Comparison of ENCODE assay signal across 13 mouse cellular contexts in genomic region chr2:75987739-75988138, GRCm38 (mm10). TPM values are rescaled to one million over a fixed set of nuclear protein-coding genes. Genes with fewer than 3 reads are reported as not detected.
DNase-seq lines count a peak whose midpoint lies in the region; ATAC-seq and TF ChIP-seq lines count a peak whose summit lies in the region.
"Had no signal": no experiment of that assay in that cellular context is flagged by ENCODE, and none has a peak within 500 bp of the region (broad histone marks: within the 10 kb centered on the region; RNA-seq: fewer than 3 reads in every experiment).

No protein-coding gene starts in this region.

- no peak for ATAC-seq in forebrain, postnatal 0 days
- ATAC-seq in midbrain, embryonic 14.5 days (ENCODE audit: low FRiP score, low TSS enrichment): no peak

- no peaks in the 10 kb centered on the region for H3K9me3 ChIP-seq in forebrain, postnatal 0 days (ENCODE audit: low read length)
- H3K9me3 ChIP-seq in midbrain, embryonic 14.5 days (ENCODE audit: control insufficient read depth, low read length): no peaks in the 10 kb centered on the region

- H3K4me2 ChIP-seq in forebrain, postnatal 0 days (ENCODE audit: low read depth): no peak overlapping the region
- no peak overlapping the region for H3K4me2 ChIP-seq in midbrain, embryonic 14.5 days (ENCODE audit: low read length)

- DNase-seq in heart, postnatal 4 days: peak; percentile 18
- no peak for DNase-seq in heart, adult 18-20 months
- peak; percentile 17 for DNase-seq in Muller cell, postnatal 12 days (ENCODE audit: inconsistent ontology term)
- DNase-seq in forebrain, postnatal 0 days: no peak
- no peak for DNase-seq in midbrain, embryonic 14.5 days
- no peak for DNase-seq in T-cell, adult 2 months (ENCODE audit: low spot score)
- DNase-seq in spleen, postnatal 14 days (ENCODE audit: low spot score in 2 of 2): no peak
- DNase-seq in adrenal gland, adult 18-20 months (ENCODE audit: low spot score in 2 of 2): no peak
- DNase-seq: gastrocnemius, postnatal 14 days; heart, postnatal 14 days; lung, adult 2 months; right cerebral cortex, adult 18-20 months; thymus, postnatal 36 days had no signal

- no peaks in the 10 kb centered on the region for H3K27me3 ChIP-seq in forebrain, postnatal 0 days (ENCODE audit: insufficient read depth, low read length)
- H3K27me3 ChIP-seq in midbrain, embryonic 14.5 days (ENCODE audit: control insufficient read depth, insufficient read depth, low read length): no peaks in the 10 kb centered on the region

- peaks cover 14% of the 10 kb centered on the region; the same call in 1 of the 2 replicates for H3K4me1 ChIP-seq in forebrain, postnatal 0 days (ENCODE audit: insufficient read depth)
- peaks cover 14% of the 10 kb centered on the region for H3K4me1 ChIP-seq in midbrain, embryonic 14.5 days (ENCODE audit: control insufficient read depth, insufficient read depth, low read length)

- H3K36me3 ChIP-seq in forebrain, postnatal 0 days (ENCODE audit: insufficient read depth): no peaks in the 10 kb centered on the region
- no peaks in the 10 kb centered on the region for H3K36me3 ChIP-seq in midbrain, embryonic 14.5 days (ENCODE audit: control insufficient read depth, insufficient read depth, low read length)

- peak overlapping the region; percentile 72 for H3K27ac ChIP-seq in forebrain, postnatal 0 days (ENCODE audit: low read depth, low read length)
- H3K27ac ChIP-seq in midbrain, embryonic 14.5 days (replicated peaks; ENCODE audit: low read depth, low read length): peak overlapping the region; percentile 82

- H3K4me3 ChIP-seq in forebrain, postnatal 0 days (ENCODE audit: low read depth, low read length): no peak overlapping the region
- H3K4me3 ChIP-seq in midbrain, embryonic 14.5 days (replicated peaks; ENCODE audit: low read depth, low read length): no peak overlapping the region

- WGBS in forebrain, postnatal 0 days: 63% methylated on average over 9 of the region's 9 CpGs
- WGBS in midbrain, embryonic 14.5 days: 76% methylated on average over 9 of the region's 9 CpGs

- no peak overlapping the region for H3K9ac ChIP-seq in forebrain, postnatal 0 days
- H3K9ac ChIP-seq in midbrain, embryonic 14.5 days (replicated peaks; ENCODE audit: low read length): no peak overlapping the region

- TF ChIP-seq CTCF in forebrain, postnatal 0 days (IDR thresholded peaks at IDR 0.05; ENCODE audit: low read depth): no peak

RNA-seq across cellular contexts. Expression of gene Ttc30a1, which starts 6.0 kb away (rescaled TPM):
- total RNA-seq in heart, postnatal 4 days (2021): 1 to 10 TPM; 3.4 to 3.6 TPM
- 1 to 10 TPM; 3.1 to 3.3 TPM for total RNA-seq in heart, adult 18-20 months (2021)
- total RNA-seq in forebrain, postnatal 0 days (2014; rRNA removed): 10.8 and 10.9 TPM in 2 replicates
- 3.9 and 4.8 TPM in 2 replicates for polyA plus RNA-seq in forebrain, postnatal 0 days (2015; fragmentation: Nextera tagmentation; extraction: Ambion mirVana)
- 8.6 and 9.7 TPM in 2 replicates for polyA plus RNA-seq in midbrain, embryonic 14.5 days (2014; fragmentation: Nextera tagmentation; extraction: Ambion mirVana)
- 1 to 10 TPM; 2.0 to 2.1 TPM for total RNA-seq in adrenal gland, adult 18-20 months (2021)

RNA-seq across cellular contexts. Expression of gene Ttc30a2, which starts 9.8 kb away (rescaled TPM):
- 1 to 10 TPM in 1 of 2 experiments, under 1 TPM in 1; 0.88 to 1.7 TPM for total RNA-seq in heart, postnatal 4 days (2021)
- total RNA-seq in heart, adult 18-20 months (2021): 1 to 10 TPM; 2.0 to 2.1 TPM
- 0.81 and 0.92 TPM in 2 replicates for total RNA-seq in forebrain, postnatal 0 days (2014; rRNA removed)
- polyA plus RNA-seq in forebrain, postnatal 0 days (2015; fragmentation: Nextera tagmentation; extraction: Ambion mirVana): 0.21 and 0.24 TPM in 2 replicates
- polyA plus RNA-seq in midbrain, embryonic 14.5 days (2014; fragmentation: Nextera tagmentation; extraction: Ambion mirVana): 0.93 and 1.2 TPM in 2 replicates
- under 1 TPM in 1 of 2 experiments, not detected in 1; 0.45 TPM for total RNA-seq in adrenal gland, adult 18-20 months (2021)

RNA-seq across cellular contexts. Expression of gene Ttc30b, which starts 49.4 kb away (rescaled TPM):
- total RNA-seq in heart, postnatal 4 days (2021): 1 to 10 TPM; 8.0 to 8.6 TPM
- total RNA-seq in heart, adult 18-20 months (2021): 10 to 100 TPM; 11.1 to 13.7 TPM
- 27.2 and 27.4 TPM in 2 replicates for total RNA-seq in forebrain, postnatal 0 days (2014; rRNA removed)
- 17.8 and 20.6 TPM in 2 replicates for polyA plus RNA-seq in forebrain, postnatal 0 days (2015; fragmentation: Nextera tagmentation; extraction: Ambion mirVana)
- 17.0 and 21.2 TPM in 2 replicates for polyA plus RNA-seq in midbrain, embryonic 14.5 days (2014; fragmentation: Nextera tagmentation; extraction: Ambion mirVana)
- total RNA-seq in adrenal gland, adult 18-20 months (2021): 10 to 100 TPM; 12.3 to 12.6 TPM

Comparison
In these comparisons a context has a peak if more than half of its experiments do, and no peak if none do; other contexts are left out.
1. DNase-seq: peak in heart, postnatal 4 days (single experiment) and Muller cell, postnatal 12 days (single experiment); none in heart, adult 18-20 months (0 of 2), forebrain, postnatal 0 days (single experiment), midbrain, embryonic 14.5 days (single experiment), T-cell, adult 2 months (single experiment), spleen, postnatal 14 days (0 of 2) and adrenal gland, adult 18-20 months (0 of 2).